Mouse (Mus musculus) midbrain, embryonic 14.5 days (tissue): ENCODE measurements around the gene 1700001O22Rik. TPM values are rescaled to one million over a fixed set of nuclear protein-coding genes. Genes with fewer than 3 reads are reported as not detected.

Experiments used
- ATAC-seq: fragments of 200-750 bp; cut with Nextera tagmentation; 2 replicates; pipeline ENCODE4 v1.8.0; 2017; ENCODE audit warnings: moderate number of reproducible peaks, moderate library complexity; ENCODE audit not compliant: low FRiP score, low TSS enrichment
- DNase-seq: peaks from one replicate; pipeline ENCODE4 v3.0.0-alpha.2; 2015
- H3K27ac ChIP-seq: fragments of 300-500 bp; sonication (generic); replicated peaks from 2 replicates; pipeline ENCODE4 v1.5.1; 2014; ENCODE audit warnings: mild to moderate bottlenecking, low read depth, low read length, moderate library complexity
- H3K27me3 ChIP-seq: fragments of 300-500 bp; sonication (generic); 2 replicates; pipeline ENCODE4 v1.6.1; 2014; ENCODE audit warnings: low read length, control low read depth, mixed read lengths; ENCODE audit not compliant: control insufficient read depth, insufficient read depth
- H3K36me3 ChIP-seq: fragments of 300-500 bp; sonication (generic); 2 replicates; pipeline ENCODE4 v1.6.1; 2014; ENCODE audit warnings: low read length, control low read depth; ENCODE audit not compliant: control insufficient read depth, insufficient read depth
- H3K4me1 ChIP-seq: fragments of 300-500 bp; sonication (generic); 2 replicates; pipeline ENCODE4 v1.6.1; 2014; ENCODE audit warnings: mild to moderate bottlenecking, antibody characterized with exemption, low read length, control low read depth; ENCODE audit not compliant: control insufficient read depth, insufficient read depth
- H3K4me2 ChIP-seq: fragments of 300-500 bp; sonication (generic); 2 replicates; pipeline ENCODE4 v1.6.1; 2014; ENCODE audit warnings: mild to moderate bottlenecking, low read length, moderate library complexity
- H3K4me3 ChIP-seq: fragments of 300-500 bp; sonication (generic); replicated peaks from 2 replicates; pipeline ENCODE4 v1.5.1; 2014; ENCODE audit warnings: low read depth, low read length
- H3K9ac ChIP-seq: fragments of 300-500 bp; sonication (generic); replicated peaks from 2 replicates; pipeline ENCODE4 v1.6.1; 2014; ENCODE audit warnings: mild to moderate bottlenecking, low read length, moderate library complexity
- H3K9me3 ChIP-seq: fragments of 300-500 bp; sonication (generic); 2 replicates; pipeline ENCODE4 v1.6.1; 2016; ENCODE audit warnings: low read length, control low read depth, mixed read lengths; ENCODE audit not compliant: control insufficient read depth
- WGBS: fragments of 180-500 bp; shearing (Covaris S2); extraction: QIAGEN DNeasy Blood & Tissue Kit; methylation state at CpG from one replicate; pipeline ENCODE4 v1.1.7; 2014; 5-methylcytosine and 5-hydroxymethylcytosine counted together
- polyA plus RNA-seq: library from polyadenylated mRNA; unstranded; fragments of >200 nt; fragmentation: Nextera tagmentation; extraction: Ambion mirVana; gene quantifications from 2 replicates; pipeline ENCODE4 v1.2.1, GENCODE M21; 2014

Gene 1700001O22Rik
- polyA plus RNA-seq, 1 experiment from 2014 or later, result 0.87 TPM

DNA sequence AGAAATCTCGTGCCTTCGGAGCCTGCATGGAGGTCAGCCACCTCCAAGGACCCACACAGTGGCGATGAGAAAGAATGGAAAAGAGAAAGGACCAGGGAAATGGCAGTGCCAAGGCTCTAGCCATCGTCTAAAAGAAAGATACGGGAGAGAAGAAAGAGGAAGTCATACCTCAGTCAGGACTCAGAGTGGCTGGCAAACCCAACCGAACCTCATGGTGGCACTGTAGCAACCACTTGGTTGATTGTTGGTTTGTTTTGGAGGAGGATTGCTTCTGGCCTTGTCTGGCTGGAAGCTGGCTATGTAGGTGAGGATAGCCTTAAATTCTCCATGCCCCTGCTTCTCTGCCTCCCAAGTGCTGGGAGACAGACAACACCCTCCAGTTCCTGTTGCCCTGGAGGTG lies 34.3 kb downstream of the 1700001O22Rik start:
- H3K36me3 ChIP-seq, result no peaks in the 10 kb centered on the region
- peaks cover 22% of the 10 kb centered on the region for H3K4me1 ChIP-seq
- H3K27ac ChIP-seq, result no peak overlapping the region
- no peak overlapping the region for H3K9ac ChIP-seq
- H3K27me3 ChIP-seq, result no peaks in the 10 kb centered on the region
- ATAC-seq (no peak), DNase-seq (no peak)
- no peak overlapping the region for H3K4me3 ChIP-seq
- no peaks in the 10 kb centered on the region for H3K9me3 ChIP-seq
- H3K4me2 ChIP-seq, result no peak overlapping the region
- 63% methylated on average over 6 of the region's 6 CpGs for WGBS

DNA sequence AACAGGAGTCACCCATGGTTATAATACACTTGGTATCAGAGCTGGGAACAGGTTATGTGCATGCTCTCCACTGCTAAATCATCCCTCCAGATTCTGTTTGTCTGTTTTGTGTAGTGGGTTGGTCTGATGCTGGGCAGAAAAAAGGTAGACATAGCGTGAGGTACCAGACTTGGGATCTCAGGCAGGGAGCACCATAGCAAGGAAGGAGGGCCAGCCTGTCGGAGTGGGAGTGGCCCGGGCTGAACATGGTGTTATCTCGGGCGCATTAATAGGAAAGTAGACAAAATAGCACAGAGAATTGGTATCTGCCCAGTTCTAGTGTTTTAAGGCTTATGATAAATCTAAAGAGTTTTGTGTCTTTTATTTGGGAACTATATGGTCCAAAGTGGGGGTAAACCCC lies 34.9 kb downstream of the 1700001O22Rik start:
- H3K27ac ChIP-seq, result no peak overlapping the region
- H3K27me3 ChIP-seq, result no peaks in the 10 kb centered on the region
- WGBS, result 82% methylated on average over 5 of the region's 5 CpGs
- DNase-seq (no peak), ATAC-seq (no peak)
- no peak overlapping the region for H3K4me2 ChIP-seq
- H3K4me3 ChIP-seq, result no peak overlapping the region
- H3K4me1 ChIP-seq, result peaks cover 22% of the 10 kb centered on the region
- H3K9me3 ChIP-seq, result no peaks in the 10 kb centered on the region
- H3K36me3 ChIP-seq, result no peaks in the 10 kb centered on the region
- no peak overlapping the region for H3K9ac ChIP-seq

DNA sequence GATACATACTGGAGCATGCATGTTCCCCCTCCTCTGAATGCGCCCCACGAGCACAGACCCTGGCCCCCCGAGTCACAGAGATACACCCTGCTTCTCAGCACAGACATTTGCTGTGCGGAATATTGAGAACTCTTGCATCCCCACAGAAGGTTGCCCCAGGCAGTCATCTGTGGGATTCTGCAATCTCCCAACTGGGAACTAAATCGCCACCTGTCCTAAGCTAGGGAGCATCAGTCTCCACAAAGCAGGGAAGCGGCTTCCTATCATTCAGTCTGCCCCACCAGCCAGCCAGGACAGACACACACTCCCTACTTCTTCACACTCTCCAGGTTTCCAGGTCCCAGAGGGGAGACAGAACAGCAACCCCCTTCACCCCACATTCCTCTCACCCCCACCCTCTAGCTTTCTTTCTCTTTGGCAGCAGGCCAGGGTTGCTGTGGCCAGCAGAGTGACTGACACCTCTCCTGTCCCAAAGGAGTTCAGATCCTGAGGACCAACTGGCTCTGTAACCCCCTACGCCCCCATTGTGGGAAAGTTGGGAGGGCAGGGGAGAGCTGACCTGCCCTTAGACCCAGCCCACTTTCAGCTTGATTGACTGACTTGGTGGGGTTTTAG lies 35.7 kb downstream of the 1700001O22Rik start:
- peaks cover 21% of the 10 kb centered on the region for H3K4me1 ChIP-seq
- H3K27me3 ChIP-seq, result no peaks in the 10 kb centered on the region
- no peak overlapping the region for H3K4me2 ChIP-seq
- no peak overlapping the region for H3K4me3 ChIP-seq
- DNase-seq, result peak; percentile 31
- H3K27ac ChIP-seq, result peak overlapping the region; percentile 37; the same call in 1 of the 2 replicates
- 69% methylated on average over 7 of the region's 7 CpGs for WGBS
- H3K9me3 ChIP-seq, result peaks cover 2% of the 10 kb centered on the region; the same call in 1 of the 2 replicates
- H3K9ac ChIP-seq, result no peak overlapping the region
- no peaks in the 10 kb centered on the region for H3K36me3 ChIP-seq
- ATAC-seq, result no peak

DNA sequence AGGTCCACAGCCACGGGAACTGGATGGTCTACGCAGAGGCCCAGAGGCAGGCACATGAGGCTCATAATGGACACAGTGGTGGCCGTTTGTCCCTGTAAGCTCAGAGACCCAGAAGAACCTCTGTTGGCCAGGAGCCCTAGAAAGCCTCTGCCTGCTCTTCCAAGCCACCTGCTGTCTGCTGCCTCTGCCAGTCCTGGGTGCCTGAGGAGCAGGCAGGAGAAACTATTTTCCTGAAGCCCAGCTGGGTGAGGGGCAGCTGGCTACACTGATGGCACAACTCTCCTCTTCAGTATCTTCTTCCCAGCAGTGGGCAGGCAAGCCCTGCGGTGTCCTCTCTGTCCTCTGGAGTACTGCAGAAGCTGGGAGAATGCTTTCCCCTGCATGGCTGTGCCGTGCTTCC lies 37.0 kb downstream of the 1700001O22Rik start:
- Histone ChIP-seq H3K9me3 (peaks cover 3% of the 10 kb centered on the region; the same call in 1 of the 2 replicates), H3K36me3 (no peaks in the 10 kb centered on the region), H3K27ac (no peak overlapping the region), H3K9ac (no peak overlapping the region), H3K4me1 (peaks cover 9% of the 10 kb centered on the region), H3K4me2 (no peak overlapping the region), H3K27me3 (no peaks in the 10 kb centered on the region), H3K4me3 (no peak overlapping the region)
- ATAC-seq (no peak), DNase-seq (no peak)
- 82% methylated on average over 5 of the region's 5 CpGs for WGBS

DNA sequence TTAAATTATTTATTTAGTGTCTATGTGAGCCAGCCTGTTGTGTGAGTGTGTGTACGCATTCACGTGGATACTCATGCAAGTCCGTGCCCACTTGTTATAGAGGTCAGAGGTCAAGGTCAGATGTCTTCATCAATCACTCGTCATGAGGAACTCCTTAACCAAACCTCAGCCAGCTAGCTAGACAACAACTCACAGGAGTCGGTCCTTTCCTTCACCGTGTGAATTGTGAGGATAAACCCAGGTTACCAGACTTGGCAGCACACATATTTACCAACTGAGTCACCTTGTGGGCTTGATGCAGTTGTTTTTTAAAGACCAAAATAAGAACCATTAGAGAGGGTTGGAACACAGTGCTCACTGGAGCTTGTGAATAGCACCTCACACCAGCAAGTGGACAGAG lies 42.8 kb downstream of the 1700001O22Rik start:
- 24% methylated on average over 6 of the region's 6 CpGs for WGBS
- no peak overlapping the region for H3K9ac ChIP-seq
- no peak for DNase-seq

DNA sequence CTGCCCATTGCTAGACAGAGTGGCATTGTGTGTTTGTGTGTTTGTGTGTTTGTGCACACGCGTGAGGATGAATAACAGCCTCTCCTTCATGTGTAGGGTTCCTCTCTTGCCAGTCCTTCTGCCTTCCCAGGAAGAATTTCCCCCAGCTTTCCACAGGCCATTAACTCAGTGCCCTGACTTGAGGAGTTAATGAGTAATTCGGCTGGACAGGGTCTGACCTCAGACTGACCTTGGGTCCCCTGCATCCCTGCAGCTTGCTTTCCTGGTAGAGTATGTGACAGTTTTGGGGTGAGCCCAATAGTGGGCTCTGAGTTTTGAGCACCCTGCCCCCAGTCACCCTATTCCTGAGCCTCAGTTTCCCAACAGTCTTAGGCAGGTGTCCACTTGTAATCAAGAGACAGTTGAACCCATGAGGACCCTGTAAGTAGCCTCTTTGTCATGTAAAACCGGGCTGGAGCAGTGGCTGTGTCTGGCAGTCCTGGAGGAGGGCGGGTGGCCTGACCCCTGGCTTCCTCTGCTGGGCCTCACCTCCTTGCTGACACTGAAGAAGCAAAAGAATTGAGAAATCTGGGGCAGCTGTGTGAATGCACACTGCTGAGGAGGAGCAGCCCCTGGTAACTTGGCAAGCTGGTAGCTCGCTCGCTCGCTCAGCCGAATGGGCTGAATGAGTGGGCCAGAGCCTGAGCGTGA lies 43.5 kb downstream of the 1700001O22Rik start:
- Histone ChIP-seq H3K9ac (no peak overlapping the region), H3K4me2 (no peak overlapping the region), H3K9me3 (peaks cover 3% of the 10 kb centered on the region; the same call in 1 of the 2 replicates), H3K27me3 (no peaks in the 10 kb centered on the region), H3K36me3 (no peaks in the 10 kb centered on the region), H3K4me1 (peaks cover 16% of the 10 kb centered on the region), H3K27ac (no peak overlapping the region), H3K4me3 (no peak overlapping the region)
- ATAC-seq (no peak), DNase-seq (no peak)
- WGBS, result 39% methylated on average over 10 of the region's 10 CpGs

More for the DNA sequence above, 42.8 kb downstream of the 1700001O22Rik start:
- Histone ChIP-seq H3K27me3 (no peaks in the 10 kb centered on the region), H3K4me2 (no peak overlapping the region), H3K4me1 (peaks cover 16% of the 10 kb centered on the region), H3K36me3 (no peaks in the 10 kb centered on the region), H3K27ac (no peak overlapping the region), H3K9me3 (peaks cover 3% of the 10 kb centered on the region; the same call in 1 of the 2 replicates), H3K4me3 (no peak overlapping the region)
- no peak for ATAC-seq

DNA sequence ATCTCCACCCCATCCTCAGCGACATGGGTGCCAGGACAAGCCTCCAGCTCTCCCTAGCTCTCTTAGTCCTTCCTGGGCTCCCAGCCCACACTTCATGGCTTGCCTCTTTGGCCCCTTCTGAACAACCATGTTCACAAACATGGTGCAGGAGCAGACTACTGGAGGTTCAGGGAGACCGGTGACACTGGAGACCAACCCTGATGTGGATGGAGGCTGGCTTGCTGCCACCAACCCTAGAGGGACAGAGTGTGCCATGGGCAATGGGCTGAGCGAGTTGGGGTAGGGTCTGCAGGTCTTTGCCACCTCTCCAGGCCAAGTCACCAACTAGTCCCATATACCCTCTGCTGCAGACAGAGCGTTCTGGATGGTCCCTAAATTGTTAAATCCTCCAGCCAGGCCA lies 44.0 kb downstream of the 1700001O22Rik start:
- Histone ChIP-seq H3K4me2 (no peak overlapping the region), H3K4me1 (peaks cover 16% of the 10 kb centered on the region), H3K4me3 (no peak overlapping the region), H3K9ac (no peak overlapping the region), H3K27ac (no peak overlapping the region), H3K27me3 (no peaks in the 10 kb centered on the region), H3K9me3 (peaks cover 3% of the 10 kb centered on the region; the same call in 1 of the 2 replicates), H3K36me3 (no peaks in the 10 kb centered on the region)
- ATAC-seq (no peak), DNase-seq (no peak)
- WGBS, result 71% methylated on average over 4 of the region's 4 CpGs

DNA sequence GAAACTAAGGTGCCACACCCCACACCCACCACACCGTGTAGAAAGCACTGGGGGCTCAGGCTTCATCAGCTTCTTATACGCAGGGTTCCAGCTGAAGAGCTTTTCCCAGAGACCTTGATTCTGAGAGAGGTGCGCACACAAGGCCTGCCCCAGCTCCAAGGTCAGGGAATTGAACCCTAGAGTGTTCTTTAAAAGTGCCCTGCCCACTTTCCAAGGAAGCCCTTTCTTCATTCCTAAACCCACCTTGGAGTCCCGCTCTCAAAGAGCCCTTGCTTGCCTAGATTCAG lies 44.4 kb downstream of the 1700001O22Rik start:
- Histone ChIP-seq H3K36me3 (no peaks in the 10 kb centered on the region), H3K4me3 (no peak overlapping the region), H3K27ac (peak overlapping the region; percentile 43; the same call in 1 of the 2 replicates), H3K4me1 (peaks cover 16% of the 10 kb centered on the region), H3K9ac (no peak overlapping the region), H3K27me3 (no peaks in the 10 kb centered on the region), H3K4me2 (peak overlapping the region; percentile 3; the same call in 1 of the 2 replicates), H3K9me3 (peaks cover 3% of the 10 kb centered on the region; the same call in 1 of the 2 replicates)
- ATAC-seq (no peak), DNase-seq (no peak)
- WGBS, result 42% methylated on average over 4 of the region's 4 CpGs
